Mouse (Mus musculus) intestine, embryonic 15.5 days (tissue): ENCODE measurements at regions not wholly inside any gene's neighbourhood (a gene's known extent, or its start where the extent isn't known, plus 50 kb on each side); places are given as distances from the start of the nearest gene placed in this dataset.

Experiments used
- ATAC-seq: fragments of 200-750 bp; cut with Nextera tagmentation; 2 replicates; pipeline ENCODE4 v1.8.0; 2017; ENCODE audit warnings: moderate TSS enrichment, moderate library complexity
- H3K27ac ChIP-seq: fragments of 300-500 bp; sonication (generic); 2 replicates; pipeline ENCODE4 v1.5.1; 2015; ENCODE audit warnings: mild to moderate bottlenecking, inconsistent platforms
- H3K27me3 ChIP-seq: fragments of 300-500 bp; sonication (generic); replicated peaks from 2 replicates; pipeline ENCODE4 v1.6.1; 2015; ENCODE audit warnings: inconsistent platforms
- H3K36me3 ChIP-seq: fragments of 300-500 bp; sonication (generic); 2 replicates; pipeline ENCODE4 v1.6.1; 2015; ENCODE audit warnings: inconsistent platforms
- H3K4me1 ChIP-seq: fragments of 300-500 bp; sonication (generic); replicated peaks from 2 replicates; pipeline ENCODE4 v1.6.1; 2015; ENCODE audit warnings: inconsistent platforms
- H3K4me2 ChIP-seq: fragments of 300-500 bp; sonication (generic); replicated peaks from 2 replicates; pipeline ENCODE4 v1.6.1; 2015; ENCODE audit warnings: mild to moderate bottlenecking, inconsistent platforms
- H3K4me3 ChIP-seq: fragments of 300-500 bp; sonication (generic); replicated peaks from 2 replicates; pipeline ENCODE4 v1.5.1; 2015; ENCODE audit warnings: inconsistent platforms
- H3K9ac ChIP-seq: fragments of 300-500 bp; sonication (generic); 2 replicates; pipeline ENCODE4 v1.6.1; 2015; ENCODE audit warnings: inconsistent platforms
- H3K9me3 ChIP-seq: fragments of 300-500 bp; sonication (generic); 2 replicates; pipeline ENCODE4 v1.6.1; 2016; ENCODE audit warnings: inconsistent platforms
- WGBS: fragments of 180-500 bp; shearing (Covaris S2); methylation state at CpG from one replicate; pipeline ENCODE4 v1.1.7; 2015; 5-methylcytosine and 5-hydroxymethylcytosine counted together

GRCm38 (mm10) chr1:90458176-90458575, 144.6 kb upstream of the Cops8 start:
- Histone ChIP-seq H3K9me3 (no peaks in the 10 kb centered on the region), H3K9ac (no peak overlapping the region), H3K27ac (no peak overlapping the region), H3K36me3 (no peaks in the 10 kb centered on the region), H3K4me3 (no peak overlapping the region), H3K4me2 (no peak overlapping the region), H3K27me3 (no peaks in the 10 kb centered on the region), H3K4me1 (no peaks in the 10 kb centered on the region)
- no peak for ATAC-seq
- 78% methylated on average over 8 of the region's 8 CpGs for WGBS

- H3K4me2 ChIP-seq = no peak overlapping the region
- H3K9ac ChIP-seq = no peak overlapping the region
- H3K4me1 ChIP-seq = no peaks in the 10 kb centered on the region
- H3K36me3 ChIP-seq = no peaks in the 10 kb centered on the region
- no peak overlapping the region for H3K4me3 ChIP-seq
- no peak for ATAC-seq
- no peak overlapping the region for H3K27ac ChIP-seq
- 93% methylated on average over 1 of the region's 1 CpGs for WGBS
- H3K27me3 ChIP-seq = no peaks in the 10 kb centered on the region
- H3K9me3 ChIP-seq = no peaks in the 10 kb centered on the region
Measured at GRCm38 (mm10) chr1:90461699-90462098, 141.1 kb upstream of the Cops8 start.

- H3K9ac ChIP-seq = no peak overlapping the region
- no peak for ATAC-seq
- no peaks in the 10 kb centered on the region for H3K36me3 ChIP-seq
- 28% methylated on average over 6 of the region's 6 CpGs for WGBS
- H3K4me3 ChIP-seq = no peak overlapping the region
- no peak overlapping the region for H3K4me2 ChIP-seq
- no peak overlapping the region for H3K27ac ChIP-seq
- no peaks in the 10 kb centered on the region for H3K9me3 ChIP-seq
- H3K4me1 ChIP-seq = no peaks in the 10 kb centered on the region
- H3K27me3 ChIP-seq = no peaks in the 10 kb centered on the region
Measured at GRCm38 (mm10) chr1:90463302-90463701, 139.5 kb upstream of the Cops8 start.

GRCm38 (mm10) chr1:90467646-90468045, 135.1 kb upstream of the Cops8 start:
- 75% methylated on average over 9 of the region's 9 CpGs for WGBS
- Histone ChIP-seq H3K36me3 (no peaks in the 10 kb centered on the region), H3K4me3 (no peak overlapping the region), H3K27me3 (no peaks in the 10 kb centered on the region), H3K4me2 (no peak overlapping the region), H3K9ac (no peak overlapping the region), H3K4me1 (0 out of 2 replicates have a peak, but pooled peaks cover 3% of the 10 kb centered on the region), H3K9me3 (no peaks in the 10 kb centered on the region), H3K27ac (no peak overlapping the region)
- ATAC-seq = no peak

- Histone ChIP-seq H3K9me3 (no peaks in the 10 kb centered on the region), H3K36me3 (no peaks in the 10 kb centered on the region), H3K4me3 (no peak overlapping the region), H3K4me2 (no peak overlapping the region), H3K9ac (no peak overlapping the region), H3K27me3 (no peaks in the 10 kb centered on the region), H3K4me1 (0 out of 2 replicates have a peak, but pooled peaks cover 3% of the 10 kb centered on the region), H3K27ac (no peak overlapping the region)
- WGBS = 66% methylated on average over 10 of the region's 10 CpGs
- no peak for ATAC-seq
Measured at GRCm38 (mm10) chr1:90470996-90471395, 131.8 kb upstream of the Cops8 start.

- no peak overlapping the region for H3K27ac ChIP-seq
- H3K9me3 ChIP-seq = no peaks in the 10 kb centered on the region
- no peaks in the 10 kb centered on the region for H3K36me3 ChIP-seq
- H3K4me2 ChIP-seq = no peak overlapping the region
- 93% methylated on average over 13 of the region's 13 CpGs for WGBS
- H3K4me1 ChIP-seq = 0 out of 2 replicates have a peak, but pooled peaks cover 9% of the 10 kb centered on the region
- H3K9ac ChIP-seq = no peak overlapping the region
- no peak for ATAC-seq
- no peak overlapping the region for H3K4me3 ChIP-seq
- no peaks in the 10 kb centered on the region for H3K27me3 ChIP-seq
Measured at GRCm38 (mm10) chr1:90471806-90472205, 131.0 kb upstream of the Cops8 start.

- no peaks in the 10 kb centered on the region for H3K27me3 ChIP-seq
- no peak overlapping the region for H3K27ac ChIP-seq
- H3K4me3 ChIP-seq = no peak overlapping the region
- no peak overlapping the region for H3K9ac ChIP-seq
- ATAC-seq = no peak
- 80% methylated on average over 10 of the region's 10 CpGs for WGBS
- no peaks in the 10 kb centered on the region for H3K36me3 ChIP-seq
- H3K4me2 ChIP-seq = no peak overlapping the region
- H3K9me3 ChIP-seq = no peaks in the 10 kb centered on the region
- 0 out of 2 replicates have a peak, but pooled peaks cover 11% of the 10 kb centered on the region for H3K4me1 ChIP-seq
Measured at GRCm38 (mm10) chr1:90475060-90475813, 127.5 kb upstream of the Cops8 start.

GRCm38 (mm10) chr1:90476556-90477243, 126.1 kb upstream of the Cops8 start:
- Histone ChIP-seq H3K4me1 (0 out of 2 replicates have a peak, but pooled peaks cover 8% of the 10 kb centered on the region), H3K9ac (no peak overlapping the region), H3K9me3 (no peaks in the 10 kb centered on the region), H3K27me3 (no peaks in the 10 kb centered on the region), H3K36me3 (no peaks in the 10 kb centered on the region), H3K4me2 (no peak overlapping the region), H3K27ac (no peak overlapping the region), H3K4me3 (no peak overlapping the region)
- ATAC-seq = no peak
- WGBS = 23% methylated on average over 9 of the region's 9 CpGs

GRCm38 (mm10) chr1:90478839-90479238, 123.9 kb upstream of the Cops8 start:
- Histone ChIP-seq H3K9ac (no peak overlapping the region), H3K27me3 (no peaks in the 10 kb centered on the region), H3K4me1 (0 out of 2 replicates have a peak, but pooled peaks cover 8% of the 10 kb centered on the region), H3K4me3 (no peak overlapping the region), H3K9me3 (no peaks in the 10 kb centered on the region), H3K4me2 (no peak overlapping the region), H3K27ac (no peak overlapping the region), H3K36me3 (no peaks in the 10 kb centered on the region)
- ATAC-seq = no peak
- WGBS = 88% methylated on average over 2 of the region's 2 CpGs

GRCm38 (mm10) chr1:90481247-90481646, 121.5 kb upstream of the Cops8 start:
- H3K4me3 ChIP-seq = no peak overlapping the region
- no peak overlapping the region for H3K27ac ChIP-seq
- H3K4me1 ChIP-seq = 0 out of 2 replicates have a peak, but pooled peaks cover 7% of the 10 kb centered on the region
- no peaks in the 10 kb centered on the region for H3K36me3 ChIP-seq
- no peak overlapping the region for H3K9ac ChIP-seq
- WGBS = 60% methylated on average over 5 of the region's 5 CpGs
- H3K9me3 ChIP-seq = no peaks in the 10 kb centered on the region
- H3K27me3 ChIP-seq = no peaks in the 10 kb centered on the region
- no peak for ATAC-seq
- no peak overlapping the region for H3K4me2 ChIP-seq

GRCm38 (mm10) chr1:90481708-90482107, 121.1 kb upstream of the Cops8 start:
- no peak overlapping the region for H3K4me2 ChIP-seq
- WGBS = 52% methylated on average over 5 of the region's 5 CpGs

GRCm38 (mm10) chr1:90486349-90486839, 116.4 kb upstream of the Cops8 start:
- H3K9me3 ChIP-seq = no peaks in the 10 kb centered on the region
- 26% methylated on average over 11 of the region's 11 CpGs for WGBS
- H3K36me3 ChIP-seq = no peaks in the 10 kb centered on the region
- H3K4me3 ChIP-seq = no peak overlapping the region
- ATAC-seq = peak; percentile 71
- no peaks in the 10 kb centered on the region for H3K4me1 ChIP-seq
- no peak overlapping the region for H3K4me2 ChIP-seq
- H3K9ac ChIP-seq = no peak overlapping the region
- no peaks in the 10 kb centered on the region for H3K27me3 ChIP-seq
- H3K27ac ChIP-seq = 0 out of 2 replicates have a peak overlapping the region, but pooled peaks have one; percentile 10

More at GRCm38 (mm10) chr1:90481708-90482107, 121.1 kb upstream of the Cops8 start:
- H3K4me3 ChIP-seq = no peak overlapping the region
- no peaks in the 10 kb centered on the region for H3K9me3 ChIP-seq
- ATAC-seq = no peak
- no peak overlapping the region for H3K27ac ChIP-seq
- no peaks in the 10 kb centered on the region for H3K27me3 ChIP-seq
- 0 out of 2 replicates have a peak, but pooled peaks cover 3% of the 10 kb centered on the region for H3K4me1 ChIP-seq
- no peaks in the 10 kb centered on the region for H3K36me3 ChIP-seq
- no peak overlapping the region for H3K9ac ChIP-seq
